Mouse (Mus musculus) heart, adult 2 months (tissue): ENCODE data around the gene Ern1. TPM values are rescaled to one million over a fixed set of nuclear protein-coding genes. Genes with fewer than 3 reads are reported as not detected.

ENCODE experiments used
- DNase-seq, 2 experiments: peaks; one replicate each; pipeline ENCODE4 v3.0.0; 2021
- H3K27ac ChIP-seq: fragments of 200-600 bp; 2 replicates; pipeline ENCODE4 v1.8.1; 2022
- H3K27me3 ChIP-seq: fragments of 200-500 bp; 2 replicates; pipeline ENCODE4 v1.6.1; 2012; ENCODE audit warnings: mild to moderate bottlenecking, low read length, inconsistent platforms, mixed read lengths; ENCODE audit not compliant: control insufficient read depth, insufficient read depth
- H3K36me3 ChIP-seq: fragments of 200-500 bp; 2 replicates; pipeline ENCODE4 v1.6.1; 2012; ENCODE audit warnings: low read length, inconsistent platforms; ENCODE audit not compliant: control insufficient read depth, insufficient read depth
- H3K4me1 ChIP-seq: fragments of 200-500 bp; 2 replicates; pipeline ENCODE4 v1.6.1; 2011; ENCODE audit warnings: low read length; ENCODE audit not compliant: control insufficient read depth, insufficient read depth
- H3K4me3 ChIP-seq: fragments of 200-600 bp; 2 replicates; pipeline ENCODE4 v1.8.1; 2022
- H3K79me2 ChIP-seq: fragments of 200-500 bp; replicated peaks from 2 replicates; pipeline ENCODE4 v1.6.1; 2012; ENCODE audit warnings: mild to moderate bottlenecking, inconsistent platforms, low read length, moderate library complexity, mixed read lengths; ENCODE audit not compliant: control insufficient read depth, insufficient read depth
- H3K9ac ChIP-seq: fragments of 200-500 bp; 2 replicates; pipeline ENCODE4 v1.6.1; 2012; ENCODE audit warnings: low read depth, mild to moderate bottlenecking, control low read depth, inconsistent platforms, low read length, mixed read lengths
- CTCF ChIP-seq: fragments of 200-600 bp; IDR thresholded peaks from 2 replicates; pipeline ENCODE4 v1.8.1; 2022; ENCODE audit warnings: antibody characterized with exemption, mild to moderate bottlenecking, moderate library complexity
- EP300 ChIP-seq: fragments of 200-500 bp; IDR thresholded peaks from 2 replicates; pipeline ENCODE4 v1.6.1; 2011; ENCODE audit warnings: low read depth, low read length, control low read depth; ENCODE audit not compliant: insufficient read depth
- POLR2A ChIP-seq: fragments of 200-500 bp; IDR thresholded peaks from 2 replicates; pipeline ENCODE4 v1.6.1; 2011; ENCODE audit warnings: mild to moderate bottlenecking, low read depth, low read length, control low read depth; ENCODE audit not compliant: insufficient read depth
- WGBS: fragments of 180-500 bp; shearing (Covaris S2); methylation state at CpG from one replicate; pipeline ENCODE4 v1.1.7; 2018; 5-methylcytosine and 5-hydroxymethylcytosine counted together
- intact Hi-C: fragments of 180-260 bp; cut with DNase I; formaldehyde crosslinking; loops from one replicate; pipeline ENCODE4 v1.15.1; 2025
- polyA plus RNA-seq: library from polyadenylated mRNA; depleted of rRNA; stranded (reverse); fragments of >200 nt; gene quantifications from 2 replicates; pipeline ENCODE4 v1.2.3, GENCODE M21; 2012
- total RNA-seq, 2 experiments: library from RNA; stranded (reverse); gene quantifications; 2 replicates each; pipeline ENCODE4 v1.2.3; 2021

Gene Ern1
- total and polyA plus RNA-seq, 3 experiments = 6.4 to 13.9 (median 10.2) TPM

GRCm38 (mm10) chr11:106477505-106478160 lies 10.0 kb downstream of the Ern1 start:
- 90% methylated on average over 4 of the region's 4 CpGs for WGBS
- no peak for DNase-seq
- intact Hi-C loops = no loop called here
- Histone ChIP-seq H3K36me3 (no peaks in the 10 kb centered on the region), H3K9ac (no peak overlapping the region), H3K27me3 (no peaks in the 10 kb centered on the region), H3K27ac (no peak overlapping the region), H3K4me3 (no peak overlapping the region), H3K4me1 (peaks cover 2% of the 10 kb centered on the region; the same call in 1 of the 2 replicates), H3K79me2 (peaks cover under 1% of the 10 kb centered on the region; the same call in 1 of the 2 replicates)
- TF ChIP-seq CTCF (no peak), POLR2A (no peak), EP300 (no peak)

- intact Hi-C loops = no loop called here
- Histone ChIP-seq H3K27me3 (no peaks in the 10 kb centered on the region), H3K4me1 (peaks cover 2% of the 10 kb centered on the region; the same call in 1 of the 2 replicates), H3K27ac (no peak overlapping the region), H3K79me2 (no peaks in the 10 kb centered on the region; the same call in 1 of the 2 replicates), H3K4me3 (no peak overlapping the region), H3K9ac (no peak overlapping the region), H3K36me3 (no peaks in the 10 kb centered on the region)
- no peak for DNase-seq
- 43% methylated on average over 1 of the region's 1 CpGs for WGBS
- TF ChIP-seq POLR2A = no peak
- TF ChIP-seq CTCF = no peak
- no peak for TF ChIP-seq EP300
Measured at GRCm38 (mm10) chr11:106475309-106475708, 12.3 kb downstream of the Ern1 start.

GRCm38 (mm10) chr11:106471629-106472028 lies 16.0 kb downstream of the Ern1 start:
- H3K27ac ChIP-seq = no peak overlapping the region

GRCm38 (mm10) chr11:106468509-106468908 lies 19.1 kb downstream of the Ern1 start:
- H3K27ac ChIP-seq = no peak overlapping the region
- 88% methylated on average over 1 of the region's 1 CpGs for WGBS
- H3K36me3 ChIP-seq = no peaks in the 10 kb centered on the region
- H3K27me3 ChIP-seq = no peaks in the 10 kb centered on the region
- intact Hi-C loops = no loop called here
- no peak overlapping the region for H3K9ac ChIP-seq
- no peak overlapping the region for H3K4me3 ChIP-seq
- no peaks in the 10 kb centered on the region; the same call in 1 of the 2 replicates for H3K79me2 ChIP-seq
- H3K4me1 ChIP-seq = no peaks in the 10 kb centered on the region; the same call in none of the 2 replicates
- TF ChIP-seq CTCF (no peak), POLR2A (no peak)
- DNase-seq = no peak

More at GRCm38 (mm10) chr11:106471629-106472028, 16.0 kb downstream of the Ern1 start:
- intact Hi-C loops = no loop called here
- Histone ChIP-seq H3K79me2 (no peaks in the 10 kb centered on the region; the same call in 1 of the 2 replicates), H3K4me3 (no peak overlapping the region), H3K4me1 (no peaks in the 10 kb centered on the region; the same call in 1 of the 2 replicates), H3K36me3 (no peaks in the 10 kb centered on the region), H3K9ac (no peak overlapping the region), H3K27me3 (no peaks in the 10 kb centered on the region)
- WGBS = 96% methylated on average over 1 of the region's 1 CpGs
- DNase-seq = no peak
- TF ChIP-seq EP300 (no peak), POLR2A (no peak), CTCF (no peak)

GRCm38 (mm10) chr11:106465932-106466331 lies 21.7 kb downstream of the Ern1 start:
- Histone ChIP-seq H3K27ac (no peak overlapping the region), H3K9ac (no peak overlapping the region), H3K4me1 (no peaks in the 10 kb centered on the region; the same call in none of the 2 replicates), H3K27me3 (no peaks in the 10 kb centered on the region), H3K4me3 (no peak overlapping the region), H3K36me3 (peaks cover 5% of the 10 kb centered on the region; the same call in 1 of the 2 replicates), H3K79me2 (no peaks in the 10 kb centered on the region)
- WGBS = 90% methylated on average over 4 of the region's 4 CpGs
- DNase-seq = no peak
- intact Hi-C loops = no loop called here
- TF ChIP-seq CTCF (no peak), EP300 (no peak), POLR2A (no peak)

- H3K36me3 ChIP-seq = peaks cover 5% of the 10 kb centered on the region; the same call in 1 of the 2 replicates
- no peaks in the 10 kb centered on the region for H3K79me2 ChIP-seq
- no peak for DNase-seq
- 95% methylated on average over 1 of the region's 1 CpGs for WGBS
- no peak overlapping the region for H3K9ac ChIP-seq
- no peak overlapping the region for H3K27ac ChIP-seq
- no peaks in the 10 kb centered on the region; the same call in none of the 2 replicates for H3K4me1 ChIP-seq
- H3K27me3 ChIP-seq = no peaks in the 10 kb centered on the region
- TF ChIP-seq POLR2A = no peak
- no peak for TF ChIP-seq EP300
- TF ChIP-seq CTCF = no peak
- no peak overlapping the region for H3K4me3 ChIP-seq
- intact Hi-C loops = no loop called here
Measured at GRCm38 (mm10) chr11:106465545-106465903, 22.1 kb downstream of the Ern1 start.
